Mouse (Mus musculus): ENCODE results near the gene 4930404N11Rik. TPM values are rescaled to one million over a fixed set of nuclear protein-coding genes. Genes with fewer than 3 reads are reported as not detected.

Gene 4930404N11Rik
- polyA plus RNA-seq, 1 experiment = 0.16 TPM

DNA sequence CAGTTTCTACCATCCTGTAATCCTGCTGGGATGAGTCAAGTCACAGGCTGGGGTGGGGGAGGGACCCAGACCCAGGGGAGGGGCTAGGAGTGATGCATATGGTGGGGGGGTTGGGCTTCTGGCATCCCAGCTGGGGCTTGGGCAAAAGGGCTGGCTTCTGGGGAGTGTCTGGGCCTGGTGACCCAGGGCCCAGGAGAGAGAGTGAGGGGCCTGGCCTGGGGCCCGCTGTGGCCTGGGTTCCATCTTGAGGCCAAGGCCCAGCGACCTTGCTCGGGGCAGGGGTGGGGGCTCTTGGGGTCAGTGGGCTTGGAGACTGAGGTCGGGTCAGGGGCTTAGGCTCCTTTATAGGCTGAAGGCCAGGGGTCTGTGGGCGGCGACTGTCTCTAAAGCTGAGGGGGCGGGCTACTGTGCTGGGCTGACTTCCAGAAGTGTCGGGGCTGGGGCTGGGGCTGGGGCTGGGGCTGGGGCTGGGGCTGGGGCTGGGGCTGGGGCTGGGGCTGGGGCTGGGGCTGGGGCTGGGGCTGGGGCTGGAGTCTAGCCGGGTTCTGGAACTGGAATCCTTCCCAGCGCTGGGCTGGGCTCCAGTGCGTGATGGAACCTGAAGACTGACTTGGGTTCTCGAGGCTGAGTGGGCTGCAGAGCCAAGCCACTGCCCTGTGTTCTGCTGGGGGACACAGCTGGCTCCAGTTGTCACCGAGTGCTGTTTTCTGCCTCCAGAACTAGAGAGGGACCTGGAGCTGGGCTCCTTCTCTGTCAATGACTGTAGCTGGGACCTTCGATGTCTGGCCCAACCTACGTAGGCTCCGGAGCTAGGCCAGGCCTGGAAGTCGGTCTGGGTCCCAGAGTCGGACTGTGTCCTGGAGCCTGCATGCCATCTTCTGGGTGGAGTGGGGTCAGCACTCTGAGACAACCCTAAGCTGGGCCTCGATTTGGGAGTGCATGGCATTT is 29.9 kb downstream of the 4930404N11Rik start:
- TF ChIP-seq CTCF (conservative IDR thresholded peaks at IDR 0.05; ENCODE audit: insufficient read depth, insufficient read length, low read depth, low read length) (no peak), POLR2A (IDR thresholded peaks at IDR 0.05; ENCODE audit: low read depth, low read length) (no peak)
- Histone ChIP-seq H3K27ac (ENCODE audit: insufficient read depth, low read depth, low read length) (no peak overlapping the region), H3K4me1 (ENCODE audit: control insufficient read depth, insufficient read depth, low read length) (no peaks in the 10 kb centered on the region), H3K27me3 (replicated peaks; ENCODE audit: control insufficient read depth, insufficient read depth, low read length) (no peaks in the 10 kb centered on the region), H3K36me3 (ENCODE audit: control insufficient read depth, insufficient read depth, low read length) (no peaks in the 10 kb centered on the region), H3K4me3 (ENCODE audit: insufficient read depth, low read depth, low read length) (no peak overlapping the region)
- WGBS = 70% methylated on average over 19 of the region's 19 CpGs
- no peak for DNase-seq

DNA sequence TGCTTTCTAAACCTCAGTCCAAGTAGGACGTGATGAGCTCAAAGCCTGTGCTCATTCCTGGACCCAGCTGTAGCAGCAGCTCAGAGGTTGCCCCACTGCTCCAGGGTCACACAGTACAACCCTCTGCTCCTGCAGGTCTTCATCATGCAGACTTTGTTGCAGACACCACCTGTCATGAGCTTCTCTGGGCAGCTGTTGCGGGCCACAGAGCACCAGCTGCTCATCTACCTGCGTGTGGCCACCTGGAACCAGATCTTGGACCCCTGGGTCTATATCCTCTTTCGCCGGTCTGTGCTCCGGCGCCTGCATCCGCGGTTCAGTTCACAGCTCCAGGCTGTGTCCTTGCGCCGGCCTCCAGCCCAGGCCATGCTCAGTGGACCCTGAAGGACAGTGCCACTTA is 31.3 kb downstream of the 4930404N11Rik start:
- no peak for TF ChIP-seq POLR2A (IDR thresholded peaks at IDR 0.05; ENCODE audit: low read depth, low read length)
- no peak for TF ChIP-seq CTCF (conservative IDR thresholded peaks at IDR 0.05; ENCODE audit: insufficient read depth, insufficient read length, low read depth, low read length)
- 39% methylated on average over 11 of the region's 11 CpGs for WGBS
- H3K27ac ChIP-seq (ENCODE audit: insufficient read depth, low read depth, low read length) = no peak overlapping the region
- no peaks in the 10 kb centered on the region for H3K4me1 ChIP-seq (ENCODE audit: control insufficient read depth, insufficient read depth, low read length)
- no peaks in the 10 kb centered on the region for H3K27me3 ChIP-seq (replicated peaks; ENCODE audit: control insufficient read depth, insufficient read depth, low read length)
- no peak for DNase-seq
- H3K4me3 ChIP-seq (ENCODE audit: insufficient read depth, low read depth, low read length) = no peak overlapping the region
- H3K36me3 ChIP-seq (ENCODE audit: control insufficient read depth, insufficient read depth, low read length) = no peaks in the 10 kb centered on the region

DNA sequence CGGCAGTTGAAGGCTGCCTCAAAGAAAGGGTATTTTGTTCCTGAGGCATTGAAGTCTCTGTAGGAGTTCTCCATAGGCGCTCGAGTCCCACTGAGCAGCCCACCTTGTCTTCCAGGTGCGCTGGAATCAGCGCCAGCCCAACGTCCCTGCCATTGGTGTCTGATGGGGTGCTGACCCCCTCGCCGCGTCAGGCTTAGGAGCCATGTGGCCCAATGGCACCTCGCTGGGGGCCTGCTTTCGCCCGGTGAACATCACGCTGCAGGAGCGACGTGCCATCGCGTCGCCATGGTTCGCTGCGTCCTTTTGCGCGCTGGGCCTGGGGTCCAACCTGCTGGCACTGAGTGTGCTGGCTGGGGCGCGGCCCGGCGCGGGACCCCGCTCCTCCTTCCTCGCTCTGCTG is 33.3 kb downstream of the 4930404N11Rik start:
- no peak for DNase-seq
- Histone ChIP-seq H3K27me3 (replicated peaks; ENCODE audit: control insufficient read depth, insufficient read depth, low read length) (no peaks in the 10 kb centered on the region), H3K27ac (ENCODE audit: insufficient read depth, low read depth, low read length) (no peak overlapping the region), H3K4me3 (ENCODE audit: insufficient read depth, low read depth, low read length) (no peak overlapping the region), H3K4me1 (ENCODE audit: control insufficient read depth, insufficient read depth, low read length) (no peaks in the 10 kb centered on the region), H3K36me3 (ENCODE audit: control insufficient read depth, insufficient read depth, low read length) (no peaks in the 10 kb centered on the region)
- 31% methylated on average over 29 of the region's 29 CpGs for whole genome bisulfite sequencing
- no peak for TF ChIP-seq CTCF (conservative IDR thresholded peaks at IDR 0.05; ENCODE audit: insufficient read depth, insufficient read length, low read depth, low read length)

DNA sequence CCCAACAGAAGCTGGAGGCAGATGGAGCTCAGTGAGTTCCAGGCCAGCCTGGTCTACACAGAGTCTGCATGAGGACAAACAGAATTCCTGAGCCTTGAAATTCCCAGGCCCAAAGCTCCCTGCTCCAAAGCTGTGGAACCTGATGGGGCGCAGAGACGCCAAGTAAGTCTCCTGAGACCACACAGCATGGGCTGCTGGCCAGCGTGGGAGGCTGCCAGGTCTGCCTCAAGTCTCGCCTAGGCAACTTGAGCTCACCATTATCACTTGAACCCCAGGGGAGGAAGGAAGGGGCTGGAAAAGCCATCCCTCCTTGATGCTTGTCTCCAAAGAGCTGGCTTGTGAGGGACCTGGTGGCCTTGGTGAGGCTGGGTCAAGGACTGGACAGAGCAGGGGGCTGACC is 35.6 kb downstream of the 4930404N11Rik start:
- peak; percentile 72 for DNase-seq
- WGBS = 53% methylated on average over 4 of the region's 4 CpGs
- Histone ChIP-seq H3K4me1 (ENCODE audit: control insufficient read depth, insufficient read depth, low read length) (no peaks in the 10 kb centered on the region), H3K27me3 (replicated peaks; ENCODE audit: control insufficient read depth, insufficient read depth, low read length) (no peaks in the 10 kb centered on the region), H3K4me3 (ENCODE audit: insufficient read depth, low read depth, low read length) (peak overlapping the region; percentile 39; the same call in 1 of the 2 replicates), H3K36me3 (ENCODE audit: control insufficient read depth, insufficient read depth, low read length) (no peaks in the 10 kb centered on the region; the same call in 1 of the 2 replicates), H3K27ac (ENCODE audit: insufficient read depth, low read depth, low read length) (peak overlapping the region; percentile 52)
- TF ChIP-seq CTCF (conservative IDR thresholded peaks at IDR 0.05; ENCODE audit: insufficient read depth, insufficient read length, low read depth, low read length) = no peak
- TF ChIP-seq POLR2A (IDR thresholded peaks at IDR 0.05; ENCODE audit: low read depth, low read length) = no peak

DNA sequence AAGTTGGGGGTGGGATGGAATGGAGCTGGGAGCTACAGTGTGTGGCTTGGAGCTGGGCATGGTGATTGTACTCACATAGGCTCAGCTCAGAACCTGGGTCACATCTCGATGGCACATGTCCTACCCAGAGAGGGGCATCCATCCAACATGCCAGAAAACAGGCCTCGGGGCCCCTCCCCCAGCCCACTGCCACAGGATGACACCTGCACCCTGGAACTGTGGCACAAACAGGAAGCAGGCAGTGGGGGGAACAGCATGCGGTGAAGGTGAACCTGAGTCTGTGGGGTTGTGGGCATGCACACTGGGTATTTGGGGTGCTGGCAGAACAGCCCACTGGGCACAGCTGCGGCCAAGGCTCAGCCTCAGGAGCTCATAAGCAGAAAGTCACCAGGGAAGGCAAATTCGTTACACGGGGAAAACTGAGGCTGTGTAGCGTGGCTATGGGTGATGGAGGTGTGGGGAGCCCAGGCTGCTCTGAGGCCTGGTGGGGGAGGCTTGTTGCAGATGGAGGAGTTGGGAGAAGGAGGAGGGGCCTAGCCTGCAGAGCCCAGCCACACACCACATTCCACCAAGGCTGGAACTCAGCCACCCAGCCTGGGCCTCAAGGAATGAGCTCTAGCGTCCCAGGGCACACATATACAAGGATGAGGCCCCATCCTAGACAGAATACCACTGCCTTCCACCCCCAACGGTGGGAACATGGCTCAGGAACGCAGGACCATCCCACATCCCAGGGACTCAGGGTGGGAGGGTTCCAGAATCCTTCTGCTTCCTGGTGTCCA is 36.2 kb downstream of the 4930404N11Rik start:
- Histone ChIP-seq H3K4me1 (ENCODE audit: control insufficient read depth, insufficient read depth, low read length) (no peaks in the 10 kb centered on the region), H3K27me3 (replicated peaks; ENCODE audit: control insufficient read depth, insufficient read depth, low read length) (no peaks in the 10 kb centered on the region), H3K27ac (ENCODE audit: insufficient read depth, low read depth, low read length) (peak overlapping the region; percentile 52), H3K4me3 (ENCODE audit: insufficient read depth, low read depth, low read length) (peak overlapping the region; percentile 39), H3K36me3 (ENCODE audit: control insufficient read depth, insufficient read depth, low read length) (no peaks in the 10 kb centered on the region; the same call in 1 of the 2 replicates)
- TF ChIP-seq POLR2A (IDR thresholded peaks at IDR 0.05; ENCODE audit: low read depth, low read length) (no peak), CTCF (conservative IDR thresholded peaks at IDR 0.05; ENCODE audit: insufficient read depth, insufficient read length, low read depth, low read length) (no peak)
- peak; percentile 31 for DNase-seq
- 47% methylated on average over 10 of the region's 10 CpGs for WGBS

DNA sequence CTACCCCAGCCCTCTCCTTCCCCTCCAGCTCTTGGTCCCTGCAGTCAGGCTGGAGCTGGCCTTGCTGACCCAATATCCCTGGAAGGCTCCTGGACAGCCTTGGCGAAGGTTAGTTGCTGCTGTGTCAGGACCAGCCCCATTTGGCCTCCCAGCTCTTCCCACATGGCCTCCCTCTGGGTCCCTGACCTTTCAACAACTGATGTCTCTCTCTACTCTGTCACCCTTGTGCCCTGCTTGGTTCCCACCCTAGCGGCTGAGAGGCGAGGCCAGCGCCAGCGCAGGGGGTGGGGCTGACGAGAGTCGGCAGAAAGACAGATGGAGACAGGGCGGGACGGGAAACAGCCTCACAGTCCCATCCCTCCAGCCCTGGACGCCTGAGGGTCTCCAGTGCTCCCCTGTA is 37.2 kb downstream of the 4930404N11Rik start, which contains the start of gene Tbxa2r:
TSS of gene Tbxa2r (plus strand) at position 346 of the 400 bp plus-strand sequence.
- WGBS = 29% methylated on average over 10 of the region's 10 CpGs
- H3K4me3 ChIP-seq (ENCODE audit: insufficient read depth, low read depth, low read length) = peak within 1 kb of the TSS; percentile 39
- TF ChIP-seq POLR2A (IDR thresholded peaks at IDR 0.05; ENCODE audit: low read depth, low read length) (peak; percentile 42), CTCF (conservative IDR thresholded peaks at IDR 0.05; ENCODE audit: insufficient read depth, insufficient read length, low read depth, low read length) (no peak)
- no peaks in the 10 kb centered on the region; the same call in 1 of the 2 replicates for H3K36me3 ChIP-seq (ENCODE audit: control insufficient read depth, insufficient read depth, low read length)
- DNase-seq = peak; percentile 84
- no peaks in the 10 kb centered on the region for H3K27me3 ChIP-seq (replicated peaks; ENCODE audit: control insufficient read depth, insufficient read depth, low read length)
- H3K4me1 ChIP-seq (ENCODE audit: control insufficient read depth, insufficient read depth, low read length) = no peaks in the 10 kb centered on the region
- H3K27ac ChIP-seq (ENCODE audit: insufficient read depth, low read depth, low read length) = peak within 1 kb of the TSS; percentile 61

Measured in kidney, adult 2 months (tissue).